Mouse (Mus musculus) CD8-positive naive resting alpha-beta T cell, adult 2 months (primary cell): ENCODE results near the gene Lsm8.
A peak's percentile ranks its signal among the peaks of the same experiment; 100 is the strongest.
"Not testable (repeated sequence)": the region's sequence is repeated elsewhere in the genome, so short reads cannot be mapped to it uniquely, and the experiment has no call there.

ENCODE experiments used
- DNase-seq, 2 experiments: peaks; one replicate each; pipeline ENCODE4 v3.0.0; 2022; ENCODE audit warnings: low read depth in 2 of 2, low spot score in 2 of 2

The Lsm8 gene

GRCm38 (mm10) chr6:18848051-18848701 lies at the start of gene Lsm8:
TSS of gene Lsm8 (plus strand) at chr6:18848579.
- peak; percentile 96 to 97 for DNase-seq

- DNase-seq = no peak
Observed at GRCm38 (mm10) chr6:18800869-18801511, 47.4 kb upstream of the Lsm8 start.

- DNase-seq = no peak
Observed at GRCm38 (mm10) chr6:18812623-18813022, 35.8 kb upstream of the Lsm8 start.

- DNase-seq = no peak
Observed at GRCm38 (mm10) chr6:18815606-18816005, 32.8 kb upstream of the Lsm8 start.

- peak in 1 of 2 experiments; percentile 2 for DNase-seq
Observed at GRCm38 (mm10) chr6:18819343-18819742, 29.0 kb upstream of the Lsm8 start.

GRCm38 (mm10) chr6:18820246-18820645 lies 28.1 kb upstream of the Lsm8 start:
- DNase-seq = no peak

GRCm38 (mm10) chr6:18822812-18823211 lies 25.6 kb upstream of the Lsm8 start:
- no peak for DNase-seq

- no peak for DNase-seq
Observed at GRCm38 (mm10) chr6:18832958-18833357, 15.4 kb upstream of the Lsm8 start.

- DNase-seq = not testable (repeated sequence)
Observed at GRCm38 (mm10) chr6:18844529-18844928, 3.9 kb upstream of the Lsm8 start.

- not testable (repeated sequence) for DNase-seq
Observed at GRCm38 (mm10) chr6:18845571-18845970, 2.8 kb upstream of the Lsm8 start.

- DNase-seq = no peak
Observed at GRCm38 (mm10) chr6:18848702-18849061, 303 bp downstream of the Lsm8 start.

GRCm38 (mm10) chr6:18855323-18855722 lies 6.9 kb downstream of the Lsm8 start:
- DNase-seq = no peak

GRCm38 (mm10) chr6:18856487-18857078 lies 8.2 kb downstream of the Lsm8 start:
- no peak for DNase-seq

GRCm38 (mm10) chr6:18866018-18866417 lies 17.6 kb downstream of the Lsm8 start, which contains the start of gene Ankrd7:
TSS of gene Ankrd7 (plus strand) at chr6:18866318.
- no peak for DNase-seq

- no peak for DNase-seq
Observed at GRCm38 (mm10) chr6:18889030-18889429, 40.7 kb downstream of the Lsm8 start.

- no peak for DNase-seq
Observed at GRCm38 (mm10) chr6:18894142-18894541, 45.8 kb downstream of the Lsm8 start.
